Mouse (Mus musculus): Measurements from ENCODE around the gene 1700021F07Rik. TPM values are rescaled to one million over a fixed set of nuclear protein-coding genes. Genes with fewer than 3 reads are reported as not detected.

Gene 1700021F07Rik
- total and polyA plus RNA-seq, 3 experiments, result not detected

DNA sequence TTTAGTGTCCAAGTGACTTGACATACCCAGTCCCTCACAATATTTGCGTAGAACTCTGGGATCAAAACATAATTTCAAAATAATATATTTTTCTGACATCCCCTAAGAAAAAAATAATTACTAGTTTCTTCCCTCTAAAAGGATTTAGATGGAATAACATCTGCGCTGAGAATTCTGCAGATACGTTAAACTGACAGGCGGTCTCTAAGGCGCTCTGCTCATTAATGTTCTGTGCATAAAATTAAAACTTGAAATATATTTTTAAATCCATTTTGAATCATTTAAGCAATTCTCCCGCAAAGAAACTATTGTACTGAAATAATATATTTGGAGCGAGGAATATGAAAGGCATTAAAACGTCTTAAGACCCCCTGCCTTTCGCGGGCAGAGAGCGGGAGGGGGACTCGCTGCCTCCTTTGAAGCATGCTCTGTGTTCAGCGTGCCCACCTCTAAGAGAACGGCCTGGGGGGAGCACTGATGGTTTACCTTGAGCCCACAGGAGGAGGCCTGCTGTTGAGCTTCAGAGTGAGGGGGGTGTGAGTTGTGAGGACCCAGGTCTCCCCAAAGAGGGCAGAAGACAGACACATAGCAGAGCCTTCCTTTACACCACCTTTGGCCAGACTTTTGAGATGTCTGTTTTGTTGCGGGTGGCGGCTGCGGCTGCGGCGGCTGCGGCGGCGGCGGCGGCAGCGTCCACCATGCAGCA lies 6.1 kb upstream of the 1700021F07Rik start:
- Histone ChIP-seq H3K79me2 (replicated peaks; ENCODE audit: control insufficient read depth, extremely low read depth, insufficient read depth, poor library complexity, severe bottlenecking) (no peaks in the 10 kb centered on the region), H3K4me1 (ENCODE audit: control insufficient read depth in 1 of 2, insufficient read depth in 2 of 2) (no peaks in the 10 kb centered on the region), H3K9ac (ENCODE audit: insufficient read depth, low read depth) (no peak overlapping the region), H3K27ac (ENCODE audit: insufficient read depth, low read depth) (no peak overlapping the region), H3K4me3 (replicated peaks in 1 of 3; ENCODE audit: low read depth in 2 of 3, low read length in 2 of 3, poor library complexity in 1 of 3) (no peak overlapping the region), H3K27me3 (replicated peaks) (peaks cover 39% of the 10 kb centered on the region), H3K36me3 (replicated peaks in 1 of 2; ENCODE audit: control insufficient read depth in 1 of 2, insufficient read depth in 1 of 2, low read length in 1 of 2) (no peaks in the 10 kb centered on the region), H3K9me3 (replicated peaks; ENCODE audit: low read length) (peaks cover 5% of the 10 kb centered on the region), H3K4me2 (ENCODE audit: insufficient read depth, low read depth, poor library complexity, severe bottlenecking) (no peak overlapping the region)
- in situ Hi-C loops (cut with MboI; ENCODE audit: low pct_ligation_motif_present, low pct_unique_long_range_greater_than_20kb, low sequenced_read_pairs) (no loop called here), dilution Hi-C loops (cut with MboI; ENCODE audit: extremely low pct_ligation_motif_present, extremely low pct_unique_long_range_greater_than_20kb, low sequenced_read_pairs) (no loop called here)
- TF ChIP-seq ZKSCAN1 (IDR thresholded peaks at IDR 0.05; ENCODE audit: borderline replicate concordance, low read depth, low read length), result no peak
- TF ChIP-seq MAFK (IDR thresholded peaks at IDR 0.05; ENCODE audit: insufficient replicate concordance, low read length), result no peak
- TF ChIP-seq USF2 (conservative IDR thresholded peaks at IDR 0.05; ENCODE audit: low read depth, low read length), result no peak
- TF ChIP-seq POLR2AphosphoS2 (IDR thresholded peaks at IDR 0.05; ENCODE audit: low read depth, low read length), result no peak
- TF ChIP-seq E2F4 (IDR thresholded peaks at IDR 0.05; ENCODE audit: insufficient replicate concordance, low read depth, low read length), result no peak
- no peak for TF ChIP-seq ETS1 (conservative IDR thresholded peaks at IDR 0.05; ENCODE audit: low read depth, low read length)
- TF ChIP-seq SIN3A (IDR thresholded peaks at IDR 0.05; ENCODE audit: low read length), result no peak
- TF ChIP-seq NRF1 (IDR thresholded peaks at IDR 0.05; ENCODE audit: low read depth, low read length), result no peak
- TF ChIP-seq USF1 (IDR thresholded peaks at IDR 0.05; ENCODE audit: low read depth, low read length), result no peak
- no peak for TF ChIP-seq TBP (conservative IDR thresholded peaks at IDR 0.05; ENCODE audit: low read depth, low read length)
- no peak for DNase-seq (ENCODE audit: extremely low read depth)

DNA sequence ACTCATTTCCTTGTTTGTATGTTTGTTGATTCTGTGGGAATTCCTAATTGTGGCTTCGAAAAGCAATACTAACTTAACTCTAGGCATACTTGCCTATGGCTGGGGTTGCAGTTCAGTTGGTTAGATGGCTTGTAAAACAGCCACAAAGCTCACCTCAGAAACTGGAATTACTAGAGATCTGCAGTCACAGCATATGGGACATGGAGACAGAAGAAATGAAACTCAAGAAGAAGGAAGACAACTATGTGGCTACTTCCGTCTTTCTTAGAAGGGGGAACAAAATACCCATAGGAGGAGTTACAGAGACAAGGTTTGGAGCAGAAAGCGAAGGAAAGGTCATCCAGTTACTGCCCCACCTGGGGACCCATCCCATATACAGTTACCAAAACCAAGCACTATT lies 6.1 kb downstream of the 1700021F07Rik start:
- peaks cover 3 to 6% of the 10 kb centered on the region in 2 experiments; a peak in 2 of 4 replicates for H3K4me1 ChIP-seq (ENCODE audit: control insufficient read depth in 1 of 2, insufficient read depth in 2 of 2)
- no peak overlapping the region for H3K4me3 ChIP-seq (replicated peaks in 1 of 3; ENCODE audit: low read depth in 2 of 3, low read length in 2 of 3, poor library complexity in 1 of 3)
- no peak overlapping the region for H3K9ac ChIP-seq (ENCODE audit: insufficient read depth, low read depth)
- no peak overlapping the region for H3K27ac ChIP-seq (ENCODE audit: insufficient read depth, low read depth)
- H3K36me3 ChIP-seq (replicated peaks in 1 of 2; ENCODE audit: control insufficient read depth in 1 of 2, insufficient read depth in 1 of 2, low read length in 1 of 2), result no peaks in the 10 kb centered on the region
- peaks cover 44% of the 10 kb centered on the region for H3K27me3 ChIP-seq (replicated peaks)
- H3K9me3 ChIP-seq (replicated peaks; ENCODE audit: low read length), result no peaks in the 10 kb centered on the region
- DNase-seq (ENCODE audit: extremely low read depth), result no peak
- in situ Hi-C loops (cut with MboI; ENCODE audit: low pct_ligation_motif_present, low pct_unique_long_range_greater_than_20kb, low sequenced_read_pairs) (loop anchor here (10.0 kb wide), 1 partner anchor 74 kb away; no protein-coding TSS in a partner anchor), dilution Hi-C loops (cut with MboI; ENCODE audit: extremely low pct_ligation_motif_present, extremely low pct_unique_long_range_greater_than_20kb, low sequenced_read_pairs) (no loop called here)
- no peak overlapping the region for H3K4me2 ChIP-seq (ENCODE audit: insufficient read depth, low read depth, poor library complexity, severe bottlenecking)
- TF ChIP-seq RAD21 (IDR thresholded peaks at IDR 0.05; ENCODE audit: low read depth, low read length), result no peak
- no peaks in the 10 kb centered on the region for H3K79me2 ChIP-seq (replicated peaks; ENCODE audit: control insufficient read depth, extremely low read depth, insufficient read depth, poor library complexity, severe bottlenecking)
